Mouse (Mus musculus): ENCODE data around the gene Akr1e1. TPM values are rescaled to one million over a fixed set of nuclear protein-coding genes. Genes with fewer than 3 reads are reported as not detected.

Akr1e1 gene
- polyA plus RNA-seq, 1 experiment from 2014 or later, result 37.8 TPM

DNA sequence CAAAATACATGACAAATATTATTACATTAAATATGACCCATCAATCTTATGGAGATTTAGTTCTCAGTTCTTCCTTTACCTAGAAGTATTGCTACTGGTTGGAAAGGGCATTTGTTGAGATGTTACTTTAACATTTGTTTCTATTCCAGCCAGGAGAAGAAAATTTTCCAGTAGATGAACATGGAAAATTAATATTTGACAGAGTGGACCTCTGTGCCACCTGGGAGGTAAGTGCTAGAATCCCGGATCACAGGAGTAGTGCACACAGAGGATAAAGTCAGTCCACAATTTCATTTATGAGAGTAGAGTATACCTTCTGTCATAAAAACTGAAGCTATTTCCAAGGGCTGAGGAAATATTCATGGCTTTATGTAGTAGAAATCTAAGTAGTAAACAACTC lies 32.1 kb downstream of the Akr1e1 start:
- H3K4me1 ChIP-seq (replicated peaks; ENCODE audit: control insufficient read depth, insufficient read depth, low read length), result no peaks in the 10 kb centered on the region
- no peaks in the 10 kb centered on the region for H3K27me3 ChIP-seq (ENCODE audit: control insufficient read depth, insufficient read depth, low read length)
- WGBS, result 94% methylated on average over 1 of the region's 1 CpGs
- no peak overlapping the region for H3K27ac ChIP-seq
- H3K9ac ChIP-seq, result no peak overlapping the region
- ATAC-seq (ENCODE audit: low FRiP score) (no peak), DNase-seq (ENCODE audit: low spot score) (no peak)
- H3K4me2 ChIP-seq (replicated peaks), result no peak overlapping the region
- no peaks in the 10 kb centered on the region for H3K36me3 ChIP-seq (replicated peaks; ENCODE audit: control insufficient read depth, insufficient read depth)
- H3K4me3 ChIP-seq (replicated peaks; ENCODE audit: low read length), result no peak overlapping the region
- no peaks in the 10 kb centered on the region for H3K9me3 ChIP-seq (ENCODE audit: control insufficient read depth, low read length)

DNA sequence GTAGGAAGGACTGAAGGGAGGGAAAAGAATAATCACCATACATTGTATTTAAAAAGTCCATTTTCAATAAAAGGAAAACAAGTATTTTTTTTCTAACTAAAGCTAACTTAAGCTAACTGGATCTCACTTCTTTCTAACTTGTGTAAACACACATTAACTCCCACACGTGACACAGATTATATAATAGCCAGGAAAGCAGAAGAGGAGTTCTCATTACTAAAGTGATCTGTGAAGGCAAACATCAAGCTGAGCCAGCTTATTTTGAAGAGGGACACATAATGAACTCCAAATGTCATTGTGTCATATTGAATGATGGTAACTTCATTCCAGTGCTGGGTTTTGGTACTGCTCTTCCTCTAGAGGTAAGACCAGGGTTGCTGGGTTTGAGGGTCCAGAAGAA lies 35.1 kb downstream of the Akr1e1 start, which contains the start of gene Akr1c21:
Gene Akr1c21 (plus strand): TSS at position 205 of the 400 bp plus-strand sequence.
- H3K9ac ChIP-seq, result no peak within 1 kb of the TSS
- no peaks in the 10 kb centered on the region for H3K9me3 ChIP-seq (ENCODE audit: control insufficient read depth, low read length)
- no peaks in the 10 kb centered on the region for H3K27me3 ChIP-seq (ENCODE audit: control insufficient read depth, insufficient read depth, low read length)
- no peak within 1 kb of the TSS for H3K27ac ChIP-seq
- WGBS, result 90% methylated on average over 1 of the region's 1 CpGs
- H3K4me2 ChIP-seq (replicated peaks), result no peak within 1 kb of the TSS
- no peaks in the 10 kb centered on the region for H3K36me3 ChIP-seq (replicated peaks; ENCODE audit: control insufficient read depth, insufficient read depth)
- H3K4me1 ChIP-seq (replicated peaks; ENCODE audit: control insufficient read depth, insufficient read depth, low read length), result no peaks in the 10 kb centered on the region
- H3K4me3 ChIP-seq (replicated peaks; ENCODE audit: low read length), result no peak within 1 kb of the TSS
- ATAC-seq (ENCODE audit: low FRiP score) (no peak), DNase-seq (ENCODE audit: low spot score) (no peak)

DNA sequence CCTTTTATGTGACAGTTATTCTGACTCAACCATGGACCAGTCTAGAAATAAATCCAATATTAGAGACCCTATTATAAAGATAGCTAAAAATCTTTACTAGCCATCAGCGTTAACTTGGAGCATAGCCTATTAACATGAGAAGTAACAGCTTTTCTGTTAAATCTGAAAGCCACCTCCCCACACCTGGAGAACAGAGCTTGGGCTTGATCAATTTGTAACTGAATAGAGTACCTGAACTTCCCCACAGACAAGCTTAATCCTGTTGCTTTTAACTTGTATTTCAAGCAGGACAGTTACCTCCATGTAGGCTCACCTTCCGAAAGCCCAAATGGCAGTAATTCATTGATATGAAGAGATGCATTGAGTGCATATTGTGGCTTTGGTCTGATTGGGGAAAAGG lies 43.0 kb downstream of the Akr1e1 start:
- Histone ChIP-seq H3K4me2 (replicated peaks) (no peak overlapping the region), H3K27me3 (ENCODE audit: control insufficient read depth, insufficient read depth, low read length) (no peaks in the 10 kb centered on the region), H3K9ac (no peak overlapping the region), H3K4me3 (replicated peaks; ENCODE audit: low read length) (no peak overlapping the region), H3K36me3 (replicated peaks; ENCODE audit: control insufficient read depth, insufficient read depth) (no peaks in the 10 kb centered on the region), H3K4me1 (replicated peaks; ENCODE audit: control insufficient read depth, insufficient read depth, low read length) (no peaks in the 10 kb centered on the region), H3K27ac (no peak overlapping the region), H3K9me3 (ENCODE audit: control insufficient read depth, low read length) (no peaks in the 10 kb centered on the region)
- DNase-seq (ENCODE audit: low spot score), result no peak
- ATAC-seq (ENCODE audit: low FRiP score), result no peak
- 82% methylated on average over 2 of the region's 2 CpGs for WGBS

DNA sequence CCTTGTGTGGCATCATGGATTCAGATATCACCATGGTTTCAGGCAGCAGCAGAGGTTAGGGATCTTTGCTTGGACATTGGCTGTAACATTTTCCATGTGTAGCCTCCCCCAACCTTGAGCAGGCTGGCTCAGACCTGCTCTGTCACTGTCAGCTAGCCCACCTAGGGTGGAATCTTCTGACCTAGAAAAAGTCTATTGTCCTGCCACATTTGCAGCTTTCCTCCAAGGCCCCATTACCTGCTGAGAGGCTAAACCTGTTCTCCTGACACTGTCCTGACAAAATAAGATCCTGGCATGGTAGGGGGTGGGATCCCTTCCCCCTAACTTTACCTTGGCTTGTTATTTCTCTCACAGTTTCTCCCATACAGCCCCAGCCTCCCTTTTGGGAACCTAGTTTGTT lies 48.5 kb downstream of the Akr1e1 start:
- Histone ChIP-seq H3K36me3 (replicated peaks; ENCODE audit: control insufficient read depth, insufficient read depth) (no peaks in the 10 kb centered on the region), H3K4me2 (replicated peaks) (no peak overlapping the region), H3K9me3 (ENCODE audit: control insufficient read depth, low read length) (no peaks in the 10 kb centered on the region), H3K27me3 (ENCODE audit: control insufficient read depth, insufficient read depth, low read length) (no peaks in the 10 kb centered on the region), H3K4me1 (replicated peaks; ENCODE audit: control insufficient read depth, insufficient read depth, low read length) (no peaks in the 10 kb centered on the region), H3K4me3 (replicated peaks; ENCODE audit: low read length) (no peak overlapping the region), H3K9ac (no peak overlapping the region), H3K27ac (no peak overlapping the region)
- DNase-seq (ENCODE audit: low spot score), result no peak
- ATAC-seq (ENCODE audit: low FRiP score), result no peak

DNA sequence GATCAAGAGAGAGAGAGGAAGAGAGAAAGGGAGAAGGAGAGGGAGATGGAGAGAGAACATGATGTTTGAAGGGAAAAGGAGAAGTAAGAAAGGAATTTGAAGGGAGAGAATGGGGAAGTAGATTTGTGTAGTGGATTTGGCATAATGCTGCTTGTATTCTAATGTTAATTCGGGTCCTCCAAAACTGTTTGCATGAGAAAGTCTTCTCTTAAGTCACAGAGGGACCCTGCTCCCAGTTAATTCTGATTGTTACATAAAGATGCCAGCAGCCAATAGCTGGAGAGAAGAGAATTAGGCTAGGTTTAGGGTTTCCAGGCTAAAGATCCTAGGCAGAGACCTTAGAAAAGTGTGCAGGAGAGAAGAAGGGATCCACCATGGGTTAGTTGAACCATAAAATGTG lies 49.8 kb downstream of the Akr1e1 start:
- Histone ChIP-seq H3K4me2 (replicated peaks) (no peak overlapping the region), H3K9ac (no peak overlapping the region), H3K27ac (no peak overlapping the region), H3K4me3 (replicated peaks; ENCODE audit: low read length) (no peak overlapping the region), H3K4me1 (replicated peaks; ENCODE audit: control insufficient read depth, insufficient read depth, low read length) (no peaks in the 10 kb centered on the region), H3K36me3 (replicated peaks; ENCODE audit: control insufficient read depth, insufficient read depth) (no peaks in the 10 kb centered on the region), H3K27me3 (ENCODE audit: control insufficient read depth, insufficient read depth, low read length) (no peaks in the 10 kb centered on the region), H3K9me3 (ENCODE audit: control insufficient read depth, low read length) (no peaks in the 10 kb centered on the region)
- 74% methylated on average over 1 of the region's 1 CpGs for WGBS
- DNase-seq (ENCODE audit: low spot score) (no peak), ATAC-seq (ENCODE audit: low FRiP score) (no peak)

Other genes starting within 250 kb of the Akr1e1 start
- gene Akr1c6, start 174.9 kb downstream of the Akr1e1 start, polyA plus RNA-seq (2014; fragmentation: Nextera tagmentation; extraction: Ambion mirVana), result not detected in 2 replicates
- not detected in 2 replicates for gene Akr1c20, start 85.8 kb downstream of the Akr1e1 start, polyA plus RNA-seq (2014; fragmentation: Nextera tagmentation; extraction: Ambion mirVana)
- not detected in 2 replicates for gene Akr1c21, start 35.1 kb downstream of the Akr1e1 start, polyA plus RNA-seq (2014; fragmentation: Nextera tagmentation; extraction: Ambion mirVana)

All from hindbrain, embryonic 14.5 days (tissue).